Mouse (Mus musculus): ENCODE measurements at regions not wholly inside any gene's neighbourhood (a gene's known extent, or its start where the extent isn't known, plus 50 kb on each side); places are given as distances from the start of the nearest gene placed in this dataset.

- DNase-seq (ENCODE audit: low spot score in 2 of 2) = no peak
Measured at GRCm38 (mm10) chr10:39221028-39221427, 57.4 kb upstream of the Ccn6 start.

- no peak for DNase-seq (ENCODE audit: low spot score in 2 of 2)
Measured at GRCm38 (mm10) chr10:39219366-39219765, 55.8 kb upstream of the Ccn6 start.

- no peak for DNase-seq (ENCODE audit: low spot score in 2 of 2)
Measured at GRCm38 (mm10) chr10:39218151-39218550, 54.6 kb upstream of the Ccn6 start.

GRCm38 (mm10) chr10:39216142-39216904 lies 52.7 kb upstream of the Ccn6 start:
- no peak for DNase-seq (ENCODE audit: low spot score in 2 of 2)

DNA sequence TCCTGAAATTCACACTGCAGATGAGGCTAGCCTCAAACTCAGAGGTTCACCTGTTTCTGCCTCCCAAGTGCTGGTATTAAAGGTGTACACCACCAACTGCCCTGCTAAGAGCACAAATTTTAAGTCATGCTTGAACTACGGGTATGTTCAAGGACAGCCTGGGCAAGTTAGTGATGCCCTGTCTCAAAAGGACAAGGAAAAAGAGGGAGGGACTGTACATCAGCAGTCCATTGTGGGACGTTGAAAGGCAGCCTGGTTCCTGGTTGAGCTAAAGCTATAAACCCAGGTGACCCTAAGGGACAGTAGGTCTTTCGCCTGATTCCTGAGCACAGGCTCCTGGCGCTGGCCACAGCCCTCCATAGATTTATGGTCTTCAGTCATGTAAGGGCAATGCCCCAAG lies 51.0 kb upstream of the Ccn6 start:
- DNase-seq (ENCODE audit: low spot score in 2 of 2) = no peak

All from adrenal gland, adult 18-20 months (tissue).